Mouse (Mus musculus): ENCODE results near the gene H2al1i. TPM values are rescaled to one million over a fixed set of nuclear protein-coding genes. Genes with fewer than 3 reads are reported as not detected.

Gene H2al1i
- total RNA-seq, 1 experiment from 2014 or later, result not detected

- no peak for ATAC-seq (replicated peaks in 1 of 2; ENCODE audit: insufficient read depth in 1 of 2, low FRiP score in 2 of 2, low TSS enrichment in 1 of 2, low read depth in 1 of 2, poor library complexity in 2 of 2, severe bottlenecking in 2 of 2)
Measured at GRCm38 (mm10) chrX:11363890-11364289, 39.4 kb downstream of the H2al1i start.

GRCm38 (mm10) chrX:11365151-11365550 lies 40.7 kb downstream of the H2al1i start:
- ATAC-seq (replicated peaks in 1 of 2; ENCODE audit: insufficient read depth in 1 of 2, low FRiP score in 2 of 2, low TSS enrichment in 1 of 2, low read depth in 1 of 2, poor library complexity in 2 of 2, severe bottlenecking in 2 of 2), result no peak

Other genes starting within 250 kb of the H2al1i start
- not detected in 2 replicates for gene H2al1a, start 25.4 kb upstream of the H2al1i start, total RNA-seq (2017)
- not detected in 2 replicates for gene H2al1b, start 22.2 kb upstream of the H2al1i start, total RNA-seq (2017)
- not detected in 2 replicates for gene H2al1c, start 19.0 kb upstream of the H2al1i start, total RNA-seq (2017)
- gene H2al1d, start 15.8 kb upstream of the H2al1i start, total RNA-seq (2017), result not detected in 2 replicates
- gene H2al1e, start 12.7 kb upstream of the H2al1i start, total RNA-seq (2017), result not detected in 2 replicates
- gene H2al1f, start 9.5 kb upstream of the H2al1i start, total RNA-seq (2017), result not detected in 2 replicates
- gene H2al1g, start 6.4 kb upstream of the H2al1i start, total RNA-seq (2017), result not detected in 2 replicates
- not detected in 2 replicates for gene H2al1h, start 3.2 kb upstream of the H2al1i start, total RNA-seq (2017)
- gene H2al1j, start 3.2 kb downstream of the H2al1i start, total RNA-seq (2017), result not detected in 2 replicates